ENCODE assay signal across 24 mouse cellular contexts in the genomic region with DNA sequence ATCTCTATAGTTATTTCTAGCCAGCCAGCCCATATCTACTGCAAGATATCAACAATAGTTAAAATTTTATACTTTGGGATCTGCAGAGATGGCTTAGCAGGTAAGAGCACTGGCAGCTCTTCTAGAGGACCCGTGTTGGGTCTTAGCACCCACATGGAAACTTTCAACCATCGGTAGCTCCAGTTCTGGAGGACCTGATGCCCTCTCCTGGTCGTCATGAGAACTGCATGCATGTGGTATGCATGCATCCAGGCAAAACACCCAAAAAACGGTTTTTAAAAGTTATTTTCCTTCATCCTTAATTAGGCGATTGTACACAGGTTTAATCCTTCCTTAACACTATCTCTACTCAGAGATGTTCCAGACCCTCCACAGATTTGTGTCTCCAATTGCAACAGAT. TPM values are rescaled to one million over a fixed set of nuclear protein-coding genes. Genes with fewer than 3 reads are reported as not detected.
DNase-seq lines count a peak whose midpoint lies in the region; ATAC-seq and TF ChIP-seq lines count a peak whose summit lies in the region.
"Had no signal": no experiment of that assay in that cellular context is flagged by ENCODE, and none has a peak within 500 bp of the region (broad histone marks: within the 10 kb centered on the region; RNA-seq: fewer than 3 reads in every experiment).

No protein-coding gene starts in this region.

- H3K36me3 ChIP-seq in heart, embryonic 10.5 days = no peaks in the 10 kb centered on the region
- H3K36me3 ChIP-seq in heart, embryonic 11.5 days (ENCODE audit: control insufficient read depth, insufficient read depth, low read length) = no peaks in the 10 kb centered on the region
- no peaks in the 10 kb centered on the region for H3K36me3 ChIP-seq in liver, postnatal 0 days (replicated peaks; ENCODE audit: insufficient read depth, low read length)
- no peaks in the 10 kb centered on the region for H3K36me3 ChIP-seq in liver, embryonic 12.5 days
- no peaks in the 10 kb centered on the region for H3K36me3 ChIP-seq in MEL (ENCODE audit: control insufficient read depth in 1 of 2, insufficient read depth in 2 of 2, low read length in 2 of 2)
- H3K36me3 ChIP-seq: embryonic facial prominence, embryonic 12.5 days; limb, embryonic 15.5 days had no signal

- no peak for TF ChIP-seq EP300 in liver, postnatal 0 days (IDR thresholded peaks at IDR 0.05; ENCODE audit: low read depth)
- TF ChIP-seq EP300 in MEL (IDR thresholded peaks at IDR 0.05; ENCODE audit: low read depth in 1 of 2, low read length in 2 of 2) = no peak

- peak; percentile 31 for DNase-seq in heart, embryonic 10.5 days (ENCODE audit: low spot score)
- no peak for DNase-seq in liver, postnatal 0 days
- DNase-seq in MEL (ENCODE audit: low read depth, low spot score) = peak; percentile 21
- no peak for DNase-seq in brain, embryonic 14.5 days (ENCODE audit: low read depth)
- DNase-seq in retina, embryonic 14.5 days (ENCODE audit: low spot score) = no peak
- DNase-seq: adrenal gland, postnatal 36 days; cerebellum, adult 2 months; layer of hippocampus, postnatal 36 days; lung, adult 2 months; retina, postnatal 1 day; thymus, postnatal 25 days had no signal

- H3K4me3 ChIP-seq in heart, embryonic 10.5 days = no peak overlapping the region
- H3K4me3 ChIP-seq in heart, embryonic 11.5 days (ENCODE audit: low read depth, low read length) = no peak overlapping the region
- no peak overlapping the region for H3K4me3 ChIP-seq in liver, postnatal 0 days (ENCODE audit: low read depth, low read length)
- no peak overlapping the region for H3K4me3 ChIP-seq in liver, embryonic 12.5 days
- no peak overlapping the region for H3K4me3 ChIP-seq in MEL (ENCODE audit: control insufficient read depth in 1 of 2, insufficient read depth in 1 of 2, low read depth in 2 of 2, low read length in 2 of 2)
- H3K4me3 ChIP-seq: embryonic facial prominence, embryonic 12.5 days; erythroblast, embryonic 14.5 days; limb, embryonic 15.5 days had no signal

- peak; percentile 30 for TF ChIP-seq CTCF in liver, postnatal 0 days (IDR thresholded peaks at IDR 0.05; ENCODE audit: low read depth)
- peak; percentile 34 to 48 (median 44); a peak in 5 of 6 replicates for TF ChIP-seq CTCF in MEL (IDR thresholded peaks at IDR 0.05 in 2 of 3, conservative IDR thresholded peaks at IDR 0.05 in 1 of 3; ENCODE audit: control insufficient read depth in 1 of 3, insufficient read depth in 1 of 3, low read depth in 2 of 3, low read length in 3 of 3, poor library complexity in 1 of 3, severe bottlenecking in 1 of 3)
- peak; percentile 27; the same call in 1 of the 2 replicates for TF ChIP-seq CTCF in brain, embryonic 14.5 days (IDR thresholded peaks at IDR 0.05; ENCODE audit: borderline replicate concordance, extremely low read depth, insufficient read depth, insufficient read length)

- H3K4me1 ChIP-seq in heart, embryonic 10.5 days = no peaks in the 10 kb centered on the region
- no peaks in the 10 kb centered on the region for H3K4me1 ChIP-seq in heart, embryonic 11.5 days (ENCODE audit: control insufficient read depth, insufficient read depth, low read length)
- H3K4me1 ChIP-seq in liver, postnatal 0 days (ENCODE audit: insufficient read depth) = no peaks in the 10 kb centered on the region
- H3K4me1 ChIP-seq in liver, embryonic 12.5 days = no peaks in the 10 kb centered on the region
- H3K4me1 ChIP-seq in MEL (ENCODE audit: control insufficient read depth in 1 of 2, insufficient read depth in 2 of 2, low read length in 2 of 2) = no peaks in the 10 kb centered on the region
- H3K4me1 ChIP-seq: embryonic facial prominence, embryonic 12.5 days; limb, embryonic 15.5 days had no signal

- H3K27me3 ChIP-seq in heart, embryonic 10.5 days (ENCODE audit: insufficient read depth, poor library complexity, severe bottlenecking) = no peaks in the 10 kb centered on the region
- H3K27me3 ChIP-seq in heart, embryonic 11.5 days (ENCODE audit: control insufficient read depth, insufficient read depth, low read length) = no peaks in the 10 kb centered on the region
- no peaks in the 10 kb centered on the region for H3K27me3 ChIP-seq in liver, postnatal 0 days (ENCODE audit: insufficient read depth, low read length)
- H3K27me3 ChIP-seq in liver, embryonic 12.5 days (replicated peaks) = no peaks in the 10 kb centered on the region
- H3K27me3 ChIP-seq in MEL (ENCODE audit: control insufficient read depth in 1 of 2, insufficient read depth in 2 of 2, low read length in 2 of 2) = no peaks in the 10 kb centered on the region
- H3K27me3 ChIP-seq: embryonic facial prominence, embryonic 12.5 days; limb, embryonic 15.5 days had no signal

- 72% methylated on average over 5 of the region's 5 CpGs for WGBS in heart, embryonic 10.5 days
- WGBS in heart, embryonic 11.5 days (ENCODE audit: insufficient replicate concordance) = 72% methylated on average over 5 of the region's 5 CpGs
- 72% methylated on average over 5 of the region's 5 CpGs for WGBS in liver, postnatal 0 days (ENCODE audit: insufficient replicate concordance)
- 58% methylated on average over 5 of the region's 5 CpGs for WGBS in liver, embryonic 12.5 days (ENCODE audit: insufficient replicate concordance)

- no peak overlapping the region for H3K9ac ChIP-seq in heart, embryonic 11.5 days (ENCODE audit: low read depth, low read length)
- no peak overlapping the region for H3K9ac ChIP-seq in liver, postnatal 0 days (replicated peaks)
- H3K9ac ChIP-seq in liver, embryonic 12.5 days = no peak overlapping the region
- H3K9ac ChIP-seq in MEL (ENCODE audit: control insufficient read depth, low read depth, low read length, poor library complexity, severe bottlenecking) = no peak overlapping the region
- H3K9ac ChIP-seq: embryonic facial prominence, embryonic 12.5 days; limb, embryonic 15.5 days had no signal

- no peak for TF ChIP-seq POLR2A in MEL (IDR thresholded peaks at IDR 0.05; ENCODE audit: control insufficient read depth in 1 of 2, insufficient read depth in 1 of 2, low read depth in 1 of 2, low read length in 2 of 2, poor library complexity in 1 of 2)
- no peak for TF ChIP-seq POLR2A in brain, embryonic 14.5 days (IDR thresholded peaks at IDR 0.05; ENCODE audit: borderline replicate concordance, extremely low read depth, insufficient read depth, insufficient read length, poor library complexity, severe bottlenecking)

- H3K4me2 ChIP-seq in heart, embryonic 11.5 days = no peak overlapping the region
- no peak overlapping the region for H3K4me2 ChIP-seq in liver, postnatal 0 days (ENCODE audit: low read depth, low read length)
- H3K4me2 ChIP-seq in liver, embryonic 12.5 days = no peak overlapping the region
- H3K4me2 ChIP-seq: embryonic facial prominence, embryonic 12.5 days; limb, embryonic 15.5 days; midbrain, embryonic 11.5 days had no signal

- H3K9me3 ChIP-seq in heart, embryonic 10.5 days = peaks cover 5% of the 10 kb centered on the region; the same call in 1 of the 2 replicates
- H3K9me3 ChIP-seq in heart, embryonic 11.5 days (replicated peaks; ENCODE audit: control insufficient read depth, low read length) = peaks cover 3% of the 10 kb centered on the region; the same call in 1 of the 2 replicates
- H3K9me3 ChIP-seq in liver, postnatal 0 days (ENCODE audit: low read length) = peaks cover 6% of the 10 kb centered on the region
- peaks cover 12% of the 10 kb centered on the region for H3K9me3 ChIP-seq in liver, embryonic 12.5 days (replicated peaks)
- H3K9me3 ChIP-seq in MEL (replicated peaks; ENCODE audit: insufficient read depth, low read length) = no peaks in the 10 kb centered on the region
- H3K9me3 ChIP-seq: embryonic facial prominence, embryonic 12.5 days; limb, embryonic 15.5 days had no signal

- peak; percentile 4 for TF ChIP-seq RAD21 in MEL (IDR thresholded peaks at IDR 0.05; ENCODE audit: low read depth, low read length)

- no peak for ATAC-seq in heart, embryonic 11.5 days (replicated peaks; ENCODE audit: insufficient number of reproducible peaks, low FRiP score, low TSS enrichment)
- no peak for ATAC-seq in liver, postnatal 0 days
- no peak for ATAC-seq in liver, embryonic 12.5 days
- ATAC-seq: forebrain, embryonic 16.5 days; inflammation-experienced regulatory T-cells, adult 6 months had no signal

- H3K79me2 ChIP-seq in MEL (ENCODE audit: control insufficient read depth, insufficient read depth, low read length, poor library complexity) = no peaks in the 10 kb centered on the region

- no peak overlapping the region for H3K27ac ChIP-seq in heart, embryonic 10.5 days
- no peak overlapping the region for H3K27ac ChIP-seq in heart, embryonic 11.5 days (ENCODE audit: low read depth, low read length)
- H3K27ac ChIP-seq in liver, postnatal 0 days (ENCODE audit: low read depth) = no peak overlapping the region
- H3K27ac ChIP-seq in liver, embryonic 12.5 days = no peak overlapping the region
- H3K27ac ChIP-seq in MEL (ENCODE audit: control insufficient read depth, low read depth, low read length) = no peak overlapping the region
- H3K27ac ChIP-seq: embryonic facial prominence, embryonic 12.5 days; limb, embryonic 15.5 days had no signal

TF ChIP-seq in MEL, 35 proteins besides CTCF, POLR2A, EP300 and RAD21:
- TF ChIP-seq SMC3 (IDR thresholded peaks at IDR 0.05; ENCODE audit: low read depth, low read length) = peak; percentile 23; the same call in 1 of the 2 replicates
- no peak for TF ChIP-seq MYB (IDR thresholded peaks at IDR 0.05; ENCODE audit: low read depth, low read length)

RNA-seq across cellular contexts. Expression of gene Rxfp2, which starts 40.4 kb away (rescaled TPM):
- 0.36 and 0.59 TPM in 2 replicates for polyA plus RNA-seq in heart, embryonic 10.5 days (2016; fragmentation: Nextera tagmentation; extraction: Ambion mirVana)
- 0.37 and 0.62 TPM in 2 replicates for polyA plus RNA-seq in heart, embryonic 11.5 days (2014; fragmentation: Nextera tagmentation; extraction: Ambion mirVana)
- polyA plus RNA-seq in liver, postnatal 0 days (2015; fragmentation: Nextera tagmentation; extraction: Ambion mirVana) = not detected in 2 replicates
- polyA plus RNA-seq in liver, embryonic 12.5 days (2016; fragmentation: Nextera tagmentation; extraction: Ambion mirVana) = 0.07 and 0.11 TPM in 2 replicates
- total RNA-seq in MEL (2012; rRNA removed) = not detected in 2 replicates
- polyA plus RNA-seq in MEL (2012; ENCODE audit: insufficient read depth in 1 of 2, insufficient read length in 2 of 2, low read depth in 1 of 2, low replicate concordance in 2 of 2, missing spikeins in 1 of 2) = not detected
- polyA plus RNA-seq in brain, embryonic 14.5 days (2012; rRNA removed) = 0.78 and 1.1 TPM in 2 replicates
- total RNA-seq: adrenal gland, postnatal 36 days; ES-E14; gastrocnemius, adult 8-10 months; heart, adult 8-10 months had no signal
- polyA plus RNA-seq: C2C12; erythroblast, embryonic 14.5 days; heart, postnatal 0 days; inflammation-experienced regulatory T-cells, adult 6 months had no signal

RNA-seq across cellular contexts. Expression of gene Fry, which starts 59.6 kb away (rescaled TPM):
- 14.7 and 20.3 TPM in 2 replicates for polyA plus RNA-seq in heart, embryonic 10.5 days (2016; fragmentation: Nextera tagmentation; extraction: Ambion mirVana)
- polyA plus RNA-seq in heart, embryonic 11.5 days (2014; fragmentation: Nextera tagmentation; extraction: Ambion mirVana) = 26.6 and 32.5 TPM in 2 replicates
- polyA plus RNA-seq in liver, postnatal 0 days (2015; fragmentation: Nextera tagmentation; extraction: Ambion mirVana) = 2.0 and 3.2 TPM in 2 replicates
- polyA plus RNA-seq in liver, embryonic 12.5 days (2016; fragmentation: Nextera tagmentation; extraction: Ambion mirVana) = 4.0 and 4.1 TPM in 2 replicates
- total RNA-seq in MEL (2012; rRNA removed) = 2.3 TPM in 2 replicates
- 1 to 10 TPM in 1 of 2 experiments, not detected in 1; 1.9 TPM for polyA plus RNA-seq in MEL (2012; ENCODE audit: insufficient read depth in 1 of 2, insufficient read length in 2 of 2, low read depth in 1 of 2, low replicate concordance in 2 of 2, missing spikeins in 1 of 2)
- 38.3 and 61.6 TPM in 2 replicates for polyA plus RNA-seq in brain, embryonic 14.5 days (2012; rRNA removed)

Comparison
In these comparisons a context has a peak if more than half of its experiments do, and no peak if none do; other contexts are left out.
1. DNase-seq: peak in heart, embryonic 10.5 days (single experiment) and MEL (single experiment); none in liver, postnatal 0 days (single experiment), brain, embryonic 14.5 days (single experiment) and retina, embryonic 14.5 days (single experiment).
2. Peak in every context shown above with its lines, with median percentiles within 50 percentile points of each other: CTCF ChIP-seq.